Mouse (Mus musculus): ENCODE measurements around the gene Cdkn1a. TPM values are rescaled to one million over a fixed set of nuclear protein-coding genes. Genes with fewer than 3 reads are reported as not detected.
"Not testable (repeated sequence)": the region's sequence is repeated elsewhere in the genome, so short reads cannot be mapped to it uniquely, and the experiment has no call there.

Gene Cdkn1a
- total RNA-seq, 2 experiments from 2014 or later: 32.6 to 103 TPM

DNA sequence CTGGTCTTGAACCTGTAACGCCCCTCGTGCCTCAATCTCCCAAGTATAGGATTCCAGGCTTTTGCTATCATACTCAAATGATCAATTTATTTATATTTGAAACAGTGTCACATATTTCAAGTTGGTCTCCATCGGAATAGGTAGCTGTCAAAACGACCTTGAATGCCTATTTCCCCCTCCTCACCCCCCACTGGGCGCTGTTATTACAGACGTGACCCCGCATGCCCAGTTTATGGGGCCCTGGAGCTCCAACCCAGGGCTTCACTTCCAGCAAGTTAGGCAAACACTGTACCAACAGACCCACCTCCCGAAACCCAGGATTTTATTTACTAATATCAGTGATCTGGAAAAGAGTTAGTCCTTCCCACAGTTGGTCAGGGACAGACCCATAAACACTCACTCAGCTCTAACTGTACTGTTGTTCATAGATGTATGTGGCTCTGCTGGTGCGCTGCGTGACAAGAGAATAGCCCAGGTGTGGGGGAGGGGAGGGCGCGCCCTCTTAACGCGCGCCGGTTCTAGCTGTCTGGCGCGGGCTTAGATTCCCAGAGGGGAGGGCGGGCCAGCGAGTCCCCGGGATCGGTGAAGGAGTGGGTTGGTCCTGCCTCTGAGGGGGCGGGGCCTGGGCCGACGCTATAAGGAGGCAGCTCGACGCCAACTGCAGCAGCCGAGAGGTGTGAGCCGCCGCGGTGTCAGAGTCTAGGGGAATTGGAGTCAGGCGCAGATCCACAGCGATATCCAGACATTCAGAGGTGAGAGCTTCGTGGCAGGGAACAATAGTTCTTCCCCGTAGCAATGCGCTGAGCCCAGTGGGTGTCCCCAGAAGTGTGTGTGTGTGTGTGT, 2.6 kb downstream of the Cdkn1a start:
- peak; percentile 95 for DNase-seq
- intact Hi-C loops (cut with DNase I): loop anchor here (2.0 kb wide), 1 partner anchor 37 kb away; no protein-coding TSS in a partner anchor
- H3K4me3 ChIP-seq: peak overlapping the region; percentile 75
- H3K27ac ChIP-seq: peak overlapping the region; percentile 87
- TF ChIP-seq CTCF (IDR thresholded peaks at IDR 0.05): no peak

DNA sequence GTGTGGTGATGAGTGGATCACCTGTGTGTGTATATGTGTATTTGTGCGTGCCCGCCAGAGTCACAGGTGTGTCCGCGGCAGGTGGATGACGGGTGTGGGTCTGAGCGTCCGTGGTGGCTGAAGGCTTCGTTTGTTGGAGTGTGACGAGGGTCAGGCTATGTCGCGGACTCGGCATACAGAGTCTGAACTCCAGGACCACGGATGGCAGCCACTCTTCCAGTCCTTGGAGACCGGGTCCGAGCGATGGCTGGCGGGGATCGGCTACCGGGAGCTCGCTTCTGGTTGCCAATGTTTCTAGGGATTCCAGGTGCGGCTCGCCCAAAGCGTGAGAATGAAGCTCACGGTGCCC, 3.2 kb downstream of the Cdkn1a start:
- intact Hi-C loops (cut with DNase I): loop anchor here (2.0 kb wide), 1 partner anchor 37 kb away; no protein-coding TSS in a partner anchor

DNA sequence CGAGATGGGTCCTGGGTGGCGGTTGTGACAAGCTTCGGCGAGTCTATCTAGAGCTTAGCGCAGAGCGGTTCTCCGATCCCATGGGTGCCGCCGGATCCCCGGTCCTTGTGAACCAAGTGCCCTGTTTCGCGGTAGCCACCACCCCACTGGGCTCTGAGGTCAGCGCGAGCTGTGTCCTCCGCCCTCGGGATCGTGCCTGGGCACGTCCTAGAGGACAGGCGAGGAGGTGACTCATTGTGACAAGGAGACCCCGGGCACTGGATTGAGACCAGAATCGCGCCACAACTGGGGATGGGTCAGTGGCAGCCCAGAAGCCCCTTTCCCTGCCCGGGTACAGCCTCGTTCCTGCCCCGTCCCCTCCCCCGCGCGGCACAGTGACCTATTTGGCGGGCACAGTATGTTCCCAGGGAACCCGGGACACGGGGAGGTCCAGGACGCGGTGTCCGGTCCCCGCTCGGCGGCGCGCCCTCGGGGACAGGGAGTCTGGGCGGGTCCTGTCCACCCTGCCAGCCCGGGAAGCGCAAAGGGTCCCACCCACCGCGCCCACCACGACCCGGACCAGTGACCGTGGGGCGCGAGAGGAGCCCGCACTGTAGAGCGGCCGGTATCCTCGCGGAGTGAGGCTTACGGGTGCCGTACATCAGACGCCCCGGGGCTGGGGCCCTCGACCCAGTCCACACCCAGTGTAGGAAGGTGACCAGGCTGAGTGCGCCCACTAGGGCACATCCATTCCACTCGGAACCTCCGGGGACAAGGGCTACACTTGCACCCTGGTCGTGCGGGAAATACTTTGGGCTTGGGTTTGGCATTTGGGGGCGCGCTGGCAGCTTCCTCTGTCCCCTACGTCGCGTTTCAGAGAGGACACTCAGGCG, 3.8 kb downstream of the Cdkn1a start:
- Histone ChIP-seq H3K4me3 (peak overlapping the region; percentile 75), H3K27ac (peak overlapping the region; percentile 87)
- DNase-seq: peak; percentile 94
- TF ChIP-seq CTCF (IDR thresholded peaks at IDR 0.05): no peak
- intact Hi-C loops (cut with DNase I): loop anchor here (1.0 to 5.0 kb wide), 3 partner anchors 45 to 107 kb away; no protein-coding TSS in a partner anchor

More for the DNA sequence above, 3.2 kb downstream of the Cdkn1a start:
- TF ChIP-seq CTCF (IDR thresholded peaks at IDR 0.05): no peak
- H3K27ac ChIP-seq: peak overlapping the region; percentile 87
- H3K4me3 ChIP-seq: peak overlapping the region; percentile 75
- DNase-seq: peak; percentile 45

DNA sequence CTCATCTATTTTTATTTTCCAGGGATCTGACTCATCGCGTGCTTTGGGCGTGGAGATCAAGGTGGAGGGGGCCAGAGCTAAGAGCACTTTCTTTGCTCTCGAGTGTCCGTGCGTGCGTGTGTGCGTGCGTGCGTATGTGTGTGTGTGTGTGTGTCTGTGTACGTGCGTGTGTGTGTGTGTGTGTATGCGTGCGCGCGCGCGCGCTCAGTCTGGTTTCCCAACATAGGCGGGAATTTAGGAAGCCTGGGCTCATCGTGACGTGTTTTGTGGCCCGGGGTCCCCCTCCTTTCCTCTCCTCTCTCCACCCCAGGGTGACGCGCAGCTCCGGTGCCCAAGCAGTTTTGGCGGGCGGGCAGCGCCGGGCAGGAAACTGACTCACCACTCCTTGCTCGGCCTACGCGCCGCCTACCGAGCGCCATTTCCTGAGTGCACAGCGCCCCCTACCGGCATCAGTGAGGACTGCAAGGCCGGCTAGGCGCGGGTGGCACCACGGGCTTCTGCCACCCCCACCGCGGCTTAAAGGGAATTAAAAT, 4.5 kb downstream of the Cdkn1a start:
- Histone ChIP-seq H3K4me3 (peak overlapping the region; percentile 75), H3K27ac (peak overlapping the region; percentile 87)
- no peak; the same call in 1 of the 2 replicates for TF ChIP-seq CTCF (IDR thresholded peaks at IDR 0.05)
- peak; percentile 97 for DNase-seq
- intact Hi-C loops (cut with DNase I): loop anchor here (1.0 to 5.0 kb wide), 3 partner anchors 46 to 108 kb away; no protein-coding TSS in a partner anchor

DNA sequence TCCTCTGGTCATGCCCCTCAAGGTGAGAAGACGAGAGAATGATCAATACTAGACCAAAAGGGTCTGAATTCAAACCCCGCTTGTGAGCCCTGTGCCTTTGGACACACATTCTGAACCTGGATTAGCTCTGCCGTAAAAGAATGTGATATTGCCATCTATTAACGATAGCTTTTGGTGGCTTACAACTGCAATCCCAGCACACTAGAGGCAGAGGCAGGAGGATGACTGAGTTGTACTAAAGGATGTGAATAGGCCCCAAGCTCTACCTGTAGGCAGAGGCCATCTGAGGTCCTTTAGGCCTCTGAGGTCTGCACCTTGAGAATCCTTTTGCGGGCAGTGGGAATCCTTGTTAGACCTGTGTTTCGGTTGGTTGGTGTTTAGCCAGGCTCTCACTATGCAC, 5.5 kb downstream of the Cdkn1a start:
- intact Hi-C loops (cut with DNase I): loop anchor here (5.0 kb wide), 2 partner anchors 76 to 109 kb away; no protein-coding TSS in a partner anchor
- no peak overlapping the region for H3K27ac ChIP-seq
- DNase-seq: no peak
- no peak for TF ChIP-seq CTCF (IDR thresholded peaks at IDR 0.05)
- H3K4me3 ChIP-seq: peak overlapping the region; percentile 5; the same call in 1 of the 2 replicates

DNA sequence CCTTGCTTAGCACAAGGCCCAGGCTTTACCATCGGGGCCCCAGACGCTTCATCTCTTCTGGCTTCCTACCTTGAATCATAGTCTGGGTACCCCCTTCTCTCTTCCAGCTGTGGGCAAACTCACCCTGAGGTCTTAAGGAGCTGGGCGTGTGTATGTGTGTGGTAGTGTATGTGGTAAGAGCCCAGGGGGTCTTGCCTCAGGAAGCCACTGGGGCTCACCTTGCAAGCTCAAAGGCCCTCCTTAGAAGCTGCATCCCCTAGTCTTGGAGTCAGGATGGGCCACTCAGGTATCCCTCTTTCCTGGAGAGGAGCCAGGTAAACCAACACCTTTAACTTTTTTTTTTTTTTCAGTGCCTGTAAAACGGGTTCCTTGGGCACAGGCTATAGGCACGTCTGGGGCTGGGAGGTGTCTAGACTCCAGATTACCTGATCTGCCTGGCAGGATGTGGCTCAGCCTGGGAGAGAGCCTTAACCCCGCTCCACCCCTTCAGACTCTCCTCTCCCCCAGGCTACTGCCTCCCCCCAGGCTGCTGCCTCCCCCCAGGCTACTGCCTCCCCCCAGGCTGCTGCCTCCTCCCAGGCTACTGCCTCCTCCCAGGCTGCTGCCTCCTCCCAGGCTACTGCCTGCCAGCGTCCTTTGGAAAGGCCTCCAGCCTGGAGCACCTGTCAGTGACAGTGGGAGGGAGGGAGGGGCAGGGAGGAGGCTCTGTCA, 6.2 kb downstream of the Cdkn1a start:
- no peak overlapping the region for H3K27ac ChIP-seq
- TF ChIP-seq CTCF (IDR thresholded peaks at IDR 0.05): no peak
- H3K4me3 ChIP-seq: no peak overlapping the region
- DNase-seq: peak; percentile 64
- intact Hi-C loops (cut with DNase I): loop anchor here (5.0 kb wide), 2 partner anchors 75 to 110 kb away; no protein-coding TSS in a partner anchor

DNA sequence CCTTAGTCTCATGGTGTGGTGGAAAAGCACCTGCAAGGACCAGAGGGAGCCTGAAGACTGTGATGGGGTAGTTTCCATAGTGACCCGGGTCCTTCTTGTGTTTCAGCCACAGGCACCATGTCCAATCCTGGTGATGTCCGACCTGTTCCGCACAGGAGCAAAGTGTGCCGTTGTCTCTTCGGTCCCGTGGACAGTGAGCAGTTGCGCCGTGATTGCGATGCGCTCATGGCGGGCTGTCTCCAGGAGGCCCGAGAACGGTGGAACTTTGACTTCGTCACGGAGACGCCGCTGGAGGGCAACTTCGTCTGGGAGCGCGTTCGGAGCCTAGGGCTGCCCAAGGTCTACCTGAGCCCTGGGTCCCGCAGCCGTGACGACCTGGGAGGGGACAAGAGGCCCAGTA, 7.5 kb downstream of the Cdkn1a start:
- Histone ChIP-seq H3K27ac (no peak overlapping the region), H3K4me3 (no peak overlapping the region)
- no peak for TF ChIP-seq CTCF (IDR thresholded peaks at IDR 0.05)
- no peak for DNase-seq
- intact Hi-C loops (cut with DNase I): loop anchor here (5.0 kb wide), 2 partner anchors 74 to 111 kb away; no protein-coding TSS in a partner anchor

DNA sequence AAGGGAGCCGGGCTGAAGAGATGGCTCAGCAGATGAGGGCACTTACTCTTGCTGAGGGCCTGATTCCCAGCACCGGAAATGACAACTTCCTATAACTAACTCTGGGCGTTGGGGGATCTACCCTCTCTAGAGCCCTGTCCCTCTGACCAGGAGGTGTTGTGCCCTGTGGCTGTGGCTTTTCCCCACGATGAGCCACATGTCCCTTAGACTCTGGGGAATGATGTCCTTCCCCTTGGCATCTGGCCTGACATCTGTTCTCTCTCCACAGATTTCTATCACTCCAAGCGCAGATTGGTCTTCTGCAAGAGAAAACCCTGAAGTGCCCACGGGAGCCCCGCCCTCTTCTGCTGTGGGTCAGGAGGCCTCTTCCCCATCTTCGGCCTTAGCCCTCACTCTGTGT, 8.3 kb downstream of the Cdkn1a start:
- no peak overlapping the region for H3K27ac ChIP-seq
- intact Hi-C loops (cut with DNase I): loop anchor here (5.0 kb wide), 2 partner anchors 73 to 112 kb away; no protein-coding TSS in a partner anchor
- H3K4me3 ChIP-seq: no peak overlapping the region
- TF ChIP-seq CTCF (IDR thresholded peaks at IDR 0.05): no peak
- no peak for DNase-seq

DNA sequence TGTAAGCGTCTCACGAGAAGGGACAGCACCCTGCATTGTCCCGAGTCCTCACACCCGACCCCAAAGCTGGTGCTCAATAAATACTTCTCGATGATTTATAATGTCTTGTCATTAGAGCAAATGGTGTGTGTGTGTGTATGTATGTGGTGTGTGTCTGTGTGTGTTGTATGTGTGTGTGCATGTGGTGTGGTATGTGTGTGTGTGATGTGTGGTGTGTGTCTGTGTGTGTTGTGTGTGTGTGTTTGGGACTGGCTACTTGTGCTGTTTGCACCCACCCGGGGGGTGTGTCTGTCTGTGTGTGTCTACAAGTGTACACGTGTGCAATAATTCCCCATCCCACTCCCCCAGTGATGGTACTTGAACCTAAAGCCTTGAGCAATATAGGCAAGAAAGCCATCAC, 9.9 kb downstream of the Cdkn1a start:
- Histone ChIP-seq H3K4me3 (no peak overlapping the region), H3K27ac (no peak overlapping the region)
- intact Hi-C loops (cut with DNase I): no loop called here
- DNase-seq: no peak
- no peak for TF ChIP-seq CTCF (IDR thresholded peaks at IDR 0.05)

DNA sequence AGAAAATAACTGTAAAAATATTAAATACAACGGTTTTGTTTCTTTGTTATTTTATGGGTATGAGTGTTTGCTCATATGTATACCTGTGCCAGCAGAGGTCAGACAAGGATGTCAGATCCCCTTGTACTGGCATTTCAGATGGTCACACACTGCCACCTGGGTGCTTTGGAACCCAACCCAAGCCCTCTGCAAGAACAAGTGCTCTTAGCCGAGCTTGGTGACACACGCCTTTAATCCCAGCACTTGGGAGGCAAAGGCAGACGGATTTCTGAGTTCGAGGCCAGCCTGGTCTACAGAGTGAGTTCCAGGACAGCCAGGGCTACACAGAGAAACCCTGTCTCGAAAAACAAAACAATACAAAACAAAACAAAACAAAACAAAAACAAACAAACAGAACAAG, 19.6 kb downstream of the Cdkn1a start:
- DNase-seq; H3K4me3 ChIP-seq; intact Hi-C loops (cut with DNase I); H3K27ac ChIP-seq: not testable (repeated sequence)

DNA sequence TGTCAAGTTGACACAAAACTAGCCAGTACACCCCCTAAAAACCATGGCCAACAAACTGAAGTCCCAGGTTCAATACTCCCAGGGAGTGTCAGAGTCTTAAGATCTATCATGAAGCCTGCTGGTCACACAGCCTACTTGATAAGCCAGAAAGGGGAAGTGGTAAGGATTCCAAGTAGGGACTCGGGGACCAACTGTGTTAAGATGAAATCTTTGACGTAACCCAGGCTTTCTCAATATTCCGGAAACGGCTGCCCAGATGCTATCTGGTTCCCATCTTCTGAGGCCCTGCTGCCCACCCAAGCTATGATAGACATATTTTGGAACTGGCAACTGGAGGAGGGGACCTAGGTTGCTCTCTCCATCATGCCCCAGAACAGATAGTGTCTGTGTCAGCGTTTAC, 20.6 kb downstream of the Cdkn1a start:
- no peak for DNase-seq
- TF ChIP-seq CTCF (IDR thresholded peaks at IDR 0.05): no peak
- H3K4me3 ChIP-seq: no peak overlapping the region
- intact Hi-C loops (cut with DNase I): no loop called here
- H3K27ac ChIP-seq: no peak overlapping the region
